Mouse (Mus musculus) adrenal gland, postnatal 25 days (tissue): ENCODE data around the gene Sept3. TPM values are rescaled to one million over a fixed set of nuclear protein-coding genes. Genes with fewer than 3 reads are reported as not detected.
A peak's percentile ranks its signal among the peaks of the same experiment; 100 is the strongest.
"Not testable (repeated sequence)": the region's sequence is repeated elsewhere in the genome, so short reads cannot be mapped to it uniquely, and the experiment has no call there.

ENCODE experiments used
- DNase-seq: peaks from one replicate; pipeline ENCODE4 v3.0.0; 2021; ENCODE audit warnings: mixed read lengths
- long read RNA-seq: library from polyadenylated mRNA; stranded (forward); transcript quantifications from one replicate; pipeline ENCODE4 v2.0.0, GENCODE M21; 2021
- total RNA-seq: library from RNA; stranded (reverse); gene quantifications from 2 replicates; pipeline ENCODE4 v1.2.3, GENCODE M21; 2021

Gene Sept3
- total RNA-seq: 3.0 and 4.3 TPM in 2 replicates
- long read RNA-seq, full-length matches to known transcripts: 1 of 2 reads
- long read RNA-seq, partial matches to known transcripts: 1 of 2 reads
- long read RNA-seq, other reads (novel, unspliced or antisense): 0 of 2 reads

GRCm38 (mm10) chr15:82274593-82274926 is at the start of gene Sept3:
TSS of gene Sept3 (plus strand) at chr15:82274893.
- no peak for DNase-seq

- no peak for DNase-seq
These were observed 48.9 kb upstream of the Sept3 start for GRCm38 (mm10) chr15:82225769-82226168.

GRCm38 (mm10) chr15:82229542-82230045 is 45.1 kb upstream of the Sept3 start:
- no peak for DNase-seq

GRCm38 (mm10) chr15:82230098-82230611 is 44.5 kb upstream of the Sept3 start:
- DNase-seq: no peak

GRCm38 (mm10) chr15:82231100-82231499 is 43.6 kb upstream of the Sept3 start:
- no peak for DNase-seq

GRCm38 (mm10) chr15:82231591-82232378 is 42.9 kb upstream of the Sept3 start:
- DNase-seq: no peak

GRCm38 (mm10) chr15:82232651-82233050 is 42.0 kb upstream of the Sept3 start:
- DNase-seq: no peak

- no peak for DNase-seq
These were observed 39.0 kb upstream of the Sept3 start for GRCm38 (mm10) chr15:82235661-82236060.

GRCm38 (mm10) chr15:82236565-82236964 is 38.1 kb upstream of the Sept3 start:
- peak; percentile 76 for DNase-seq

- no peak for DNase-seq
These were observed 31.4 kb upstream of the Sept3 start for GRCm38 (mm10) chr15:82243311-82243710.

GRCm38 (mm10) chr15:82243742-82244114 is 31.0 kb upstream of the Sept3 start:
- DNase-seq: no peak

GRCm38 (mm10) chr15:82244115-82244804 is 30.4 kb upstream of the Sept3 start, which contains the start of gene Cenpm:
TSS of gene Cenpm (minus strand) at chr15:82244748.
- peak; percentile 94 for DNase-seq

GRCm38 (mm10) chr15:82244805-82245161 is 29.9 kb upstream of the Sept3 start:
- not testable (repeated sequence) for DNase-seq

GRCm38 (mm10) chr15:82247131-82247776 is 27.4 kb upstream of the Sept3 start:
- peak; percentile 47 for DNase-seq

GRCm38 (mm10) chr15:82251579-82251978 is 23.1 kb upstream of the Sept3 start:
- no peak for DNase-seq

- DNase-seq: no peak
These were observed 22.6 kb upstream of the Sept3 start, which contains the start of gene 1500009C09Rik for GRCm38 (mm10) chr15:82252097-82252496. TSS of gene 1500009C09Rik (plus strand) at chr15:82252397.

- no peak for DNase-seq
These were observed 19.4 kb upstream of the Sept3 start for GRCm38 (mm10) chr15:82255248-82255647.

- no peak for DNase-seq
These were observed 18.7 kb upstream of the Sept3 start for GRCm38 (mm10) chr15:82255944-82256383.

- peak; percentile 71 for DNase-seq
These were observed 15.2 kb upstream of the Sept3 start for GRCm38 (mm10) chr15:82259510-82259909.

GRCm38 (mm10) chr15:82266356-82266755 is 8.3 kb upstream of the Sept3 start:
- DNase-seq: peak; percentile 57

GRCm38 (mm10) chr15:82268185-82268584 is 6.5 kb upstream of the Sept3 start:
- DNase-seq: no peak

- no peak for DNase-seq
These were observed 5.9 kb upstream of the Sept3 start for GRCm38 (mm10) chr15:82268783-82269182.
